Mouse (Mus musculus) forebrain, postnatal 0 days (tissue): ENCODE data around the gene Rps15. TPM values are rescaled to one million over a fixed set of nuclear protein-coding genes. Genes with fewer than 3 reads are reported as not detected.

ENCODE experiments used
- ATAC-seq: fragments of 200-750 bp; cut with Nextera tagmentation; 2 replicates; pipeline ENCODE4 v1.8.0; 2017; ENCODE audit warnings: mild to moderate bottlenecking, moderate library complexity
- DNase-seq: peaks from one replicate; pipeline ENCODE4 v3.0.0-alpha.2; 2015
- H3K27ac ChIP-seq: fragments of 300-500 bp; sonication (generic); 2 replicates; pipeline ENCODE4 v1.5.1; 2014; ENCODE audit warnings: low read depth, mild to moderate bottlenecking, antibody characterized with exemption, low read length, moderate library complexity, mixed read lengths
- H3K27me3 ChIP-seq: fragments of 300-500 bp; sonication (generic); 2 replicates; pipeline ENCODE4 v1.6.1; 2014; ENCODE audit warnings: mild to moderate bottlenecking, low read length, mixed read lengths; ENCODE audit not compliant: insufficient read depth
- H3K36me3 ChIP-seq: fragments of 300-500 bp; sonication (generic); 2 replicates; pipeline ENCODE4 v1.6.1; 2014; ENCODE audit warnings: mild to moderate bottlenecking, moderate library complexity; ENCODE audit not compliant: insufficient read depth
- H3K4me1 ChIP-seq: fragments of 300-500 bp; sonication (generic); 2 replicates; pipeline ENCODE4 v1.6.1; 2014; ENCODE audit warnings: antibody characterized with exemption; ENCODE audit not compliant: insufficient read depth
- H3K4me2 ChIP-seq: fragments of 300-500 bp; sonication (generic); 2 replicates; pipeline ENCODE4 v1.6.1; 2014; ENCODE audit warnings: low read depth, mild to moderate bottlenecking, moderate library complexity
- H3K4me3 ChIP-seq: fragments of 300-500 bp; sonication (generic); 2 replicates; pipeline ENCODE4 v1.5.1; 2014; ENCODE audit warnings: low read depth, low read length, mixed read lengths
- H3K9ac ChIP-seq: fragments of 300-500 bp; sonication (generic); 2 replicates; pipeline ENCODE4 v1.6.1; 2014; ENCODE audit warnings: mild to moderate bottlenecking
- H3K9me3 ChIP-seq: fragments of 300-500 bp; sonication (generic); 2 replicates; pipeline ENCODE4 v1.6.1; 2016; ENCODE audit warnings: low read length
- CTCF ChIP-seq: sonication (generic); IDR thresholded peaks from 2 replicates; pipeline ENCODE4 v1.5.1; 2016; ENCODE audit warnings: antibody characterized with exemption, control low read depth, low read depth
- WGBS: fragments of 180-500 bp; shearing (Covaris S2); extraction: QIAGEN DNeasy Blood & Tissue Kit; methylation state at CpG from one replicate; pipeline ENCODE4 v1.1.7; 2014; 5-methylcytosine and 5-hydroxymethylcytosine counted together
- polyA plus RNA-seq: library from polyadenylated mRNA; unstranded; fragments of >200 nt; fragmentation: Nextera tagmentation; extraction: Ambion mirVana; gene quantifications from 2 replicates; pipeline ENCODE4 v1.2.1, GENCODE M21; 2015
- total RNA-seq: library from RNA; depleted of rRNA; stranded (reverse); fragments of >200 nt; gene quantifications from 2 replicates; pipeline ENCODE4 v1.2.3, GENCODE M21; 2014

The Rps15 gene
- total and polyA plus RNA-seq, 2 experiments from 2014 or later = 681 to 1,181 TPM

DNA sequence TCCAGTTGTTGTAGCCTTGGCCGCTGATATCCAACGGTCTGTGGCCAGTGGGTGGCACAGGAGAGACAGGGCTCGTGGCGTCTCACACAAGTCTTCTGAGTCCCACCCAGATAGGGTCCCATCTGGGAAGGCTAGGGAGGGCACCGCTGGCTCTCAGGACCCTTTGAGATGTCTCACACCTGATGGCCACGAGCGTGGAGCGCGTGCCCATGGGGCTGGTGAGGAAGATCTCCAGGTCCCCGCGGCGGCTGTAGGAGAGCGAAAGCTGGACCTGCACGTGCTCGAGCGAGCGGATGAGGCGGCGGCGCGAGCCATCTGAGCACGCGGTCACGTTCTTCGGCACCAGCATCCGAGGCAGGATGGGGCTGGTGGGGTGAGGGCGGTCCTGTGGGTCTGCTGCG is 30.6 kb downstream of the Rps15 start:
- Histone ChIP-seq H3K4me3 (peak overlapping the region; percentile 45), H3K4me2 (peak overlapping the region; percentile 96), H3K27me3 (no peaks in the 10 kb centered on the region), H3K27ac (no peak overlapping the region; the same call in 1 of the 2 replicates), H3K36me3 (peaks cover 7% of the 10 kb centered on the region; the same call in 1 of the 2 replicates), H3K9me3 (no peaks in the 10 kb centered on the region), H3K9ac (peak overlapping the region; percentile 57), H3K4me1 (peaks cover 3% of the 10 kb centered on the region; the same call in 1 of the 2 replicates)
- 5% methylated on average over 28 of the region's 28 CpGs for WGBS
- peak; percentile 17; the same call in 1 of the 2 replicates for TF ChIP-seq CTCF
- DNase-seq = peak; percentile 32
- ATAC-seq = peak; percentile 13

DNA sequence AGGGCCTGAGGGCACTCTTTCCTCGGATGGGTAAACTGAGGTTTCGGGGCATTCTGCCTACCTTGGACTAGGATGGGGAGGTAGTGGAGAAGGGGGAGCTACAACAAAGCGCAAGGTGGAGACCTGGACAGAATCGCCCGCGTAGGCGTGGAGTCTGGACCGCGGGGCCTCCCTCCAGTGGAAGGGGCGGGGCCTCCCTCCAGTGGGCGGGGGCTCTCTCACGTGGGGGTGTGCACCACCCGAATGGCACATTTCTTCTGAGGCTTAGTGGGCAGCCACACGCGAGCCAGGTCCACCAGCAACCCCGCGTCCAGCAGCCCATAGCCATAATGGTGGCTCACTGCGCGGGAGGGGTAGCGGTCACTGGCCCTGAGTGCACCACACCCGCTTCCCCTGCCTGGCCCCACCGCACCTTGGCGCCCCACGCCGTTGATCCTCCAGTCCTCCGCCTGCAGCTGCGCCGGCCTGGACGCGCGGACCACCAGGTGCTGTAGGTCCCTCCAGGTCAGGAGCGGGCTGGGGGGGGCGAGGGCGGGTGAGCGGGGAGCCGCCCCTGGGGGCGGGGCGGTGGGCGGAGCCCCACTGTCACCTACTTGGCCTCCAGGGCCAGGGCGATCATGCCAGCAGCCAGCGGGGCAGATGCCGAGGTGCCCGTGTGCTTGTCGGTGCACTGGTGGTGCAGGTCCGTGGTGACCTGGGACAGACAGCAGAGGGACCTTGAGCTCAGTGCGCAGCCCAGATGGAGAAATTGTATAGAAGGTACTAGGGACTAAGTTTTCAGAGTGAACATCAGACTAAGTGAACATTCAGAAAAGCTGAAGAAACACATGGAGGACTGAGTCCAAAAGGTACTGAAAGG is 31.2 kb downstream of the Rps15 start:
- no peak overlapping the region; the same call in 1 of the 2 replicates for H3K27ac ChIP-seq
- no peaks in the 10 kb centered on the region for H3K9me3 ChIP-seq
- DNase-seq (no peak), ATAC-seq (peak; percentile 1; the same call in 1 of the 2 replicates)
- H3K27me3 ChIP-seq = no peaks in the 10 kb centered on the region
- 2% methylated on average over 34 of the region's 46 CpGs for WGBS
- H3K9ac ChIP-seq = peak overlapping the region; percentile 57
- H3K4me1 ChIP-seq = peaks cover 3% of the 10 kb centered on the region; the same call in 1 of the 2 replicates
- H3K4me3 ChIP-seq = peak overlapping the region; percentile 45
- H3K36me3 ChIP-seq = peaks cover under 1% of the 10 kb centered on the region; the same call in 1 of the 2 replicates
- peak overlapping the region; percentile 96 for H3K4me2 ChIP-seq
- TF ChIP-seq CTCF = no peak

DNA sequence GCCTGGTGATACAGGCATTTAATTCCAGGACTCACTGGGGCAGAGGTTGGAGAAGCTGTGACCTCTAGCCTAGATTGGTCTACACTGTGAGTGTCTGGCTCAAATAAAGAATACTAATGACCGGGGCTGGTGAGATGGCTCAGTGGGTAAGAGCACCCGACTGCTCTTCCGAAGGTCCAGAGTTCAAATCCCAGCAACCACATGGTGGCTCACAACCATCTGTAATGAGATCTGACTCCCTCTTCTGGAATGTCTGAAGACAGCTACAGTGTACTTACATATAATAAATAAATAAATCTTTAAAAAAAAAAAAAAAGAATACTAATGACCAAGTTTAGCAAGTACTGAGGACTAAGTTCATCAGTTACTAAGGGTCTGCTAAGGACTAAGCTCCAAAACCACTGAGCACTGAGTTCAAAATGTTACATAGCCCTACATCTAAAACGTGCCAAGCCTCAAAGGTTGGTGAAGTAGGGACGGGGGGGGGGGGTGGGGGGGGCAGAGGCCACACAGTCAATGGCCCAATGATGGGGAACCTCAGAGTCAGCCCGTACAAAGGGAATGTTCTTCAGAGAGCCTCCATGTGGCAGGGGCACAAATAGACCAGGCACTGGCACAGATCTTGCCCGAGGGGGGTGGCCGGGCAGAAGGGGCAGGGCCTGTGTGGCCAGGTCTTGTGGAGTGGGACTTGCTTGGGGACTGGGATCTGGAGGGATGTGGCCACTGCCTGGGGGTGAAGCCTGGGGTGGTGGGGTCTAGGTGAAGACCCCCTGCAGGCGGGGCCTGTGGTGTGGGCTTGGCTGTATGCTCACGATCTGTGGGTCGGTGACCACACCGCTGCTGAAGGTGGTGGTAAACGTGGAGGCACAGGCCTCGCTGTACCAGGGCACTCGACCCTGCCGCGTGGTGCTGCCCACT is 32.1 kb downstream of the Rps15 start:
- H3K4me2 ChIP-seq = peak overlapping the region; percentile 96
- H3K27ac ChIP-seq = no peak overlapping the region
- TF ChIP-seq CTCF = no peak
- H3K36me3 ChIP-seq = no peaks in the 10 kb centered on the region
- WGBS = 77% methylated on average over 17 of the region's 17 CpGs
- H3K4me3 ChIP-seq = peak overlapping the region; percentile 45; the same call in 1 of the 2 replicates
- no peaks in the 10 kb centered on the region for H3K27me3 ChIP-seq
- no peaks in the 10 kb centered on the region for H3K9me3 ChIP-seq
- ATAC-seq = no peak
- H3K4me1 ChIP-seq = peaks cover 7% of the 10 kb centered on the region
- DNase-seq = no peak
- no peak overlapping the region for H3K9ac ChIP-seq

DNA sequence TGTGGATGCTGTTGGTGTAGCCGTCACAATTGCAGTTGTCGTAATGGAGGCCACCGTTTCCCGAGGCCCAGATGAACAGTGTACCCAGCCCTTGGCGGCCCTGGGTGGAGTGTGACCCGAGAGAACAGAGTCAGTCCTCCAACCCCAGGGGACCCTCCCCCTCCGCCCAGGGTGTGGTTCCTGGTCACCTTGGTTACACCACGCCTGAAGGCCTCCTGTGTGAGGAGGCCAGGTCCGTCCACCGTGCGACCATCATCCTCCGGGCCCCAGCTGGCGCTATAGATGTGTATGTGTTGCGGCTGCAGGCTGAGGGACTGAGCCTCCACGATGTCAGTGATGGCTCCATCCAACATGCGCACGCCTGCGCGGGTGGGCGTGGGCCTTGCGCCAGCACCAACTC is 32.8 kb downstream of the Rps15 start:
- Histone ChIP-seq H3K27ac (no peak overlapping the region), H3K27me3 (no peaks in the 10 kb centered on the region), H3K36me3 (no peaks in the 10 kb centered on the region), H3K4me3 (no peak overlapping the region), H3K4me1 (peaks cover 5% of the 10 kb centered on the region), H3K9ac (no peak overlapping the region), H3K9me3 (no peaks in the 10 kb centered on the region), H3K4me2 (no peak overlapping the region)
- no peak for ATAC-seq
- WGBS = 84% methylated on average over 21 of the region's 21 CpGs
- no peak for TF ChIP-seq CTCF
- no peak for DNase-seq

DNA sequence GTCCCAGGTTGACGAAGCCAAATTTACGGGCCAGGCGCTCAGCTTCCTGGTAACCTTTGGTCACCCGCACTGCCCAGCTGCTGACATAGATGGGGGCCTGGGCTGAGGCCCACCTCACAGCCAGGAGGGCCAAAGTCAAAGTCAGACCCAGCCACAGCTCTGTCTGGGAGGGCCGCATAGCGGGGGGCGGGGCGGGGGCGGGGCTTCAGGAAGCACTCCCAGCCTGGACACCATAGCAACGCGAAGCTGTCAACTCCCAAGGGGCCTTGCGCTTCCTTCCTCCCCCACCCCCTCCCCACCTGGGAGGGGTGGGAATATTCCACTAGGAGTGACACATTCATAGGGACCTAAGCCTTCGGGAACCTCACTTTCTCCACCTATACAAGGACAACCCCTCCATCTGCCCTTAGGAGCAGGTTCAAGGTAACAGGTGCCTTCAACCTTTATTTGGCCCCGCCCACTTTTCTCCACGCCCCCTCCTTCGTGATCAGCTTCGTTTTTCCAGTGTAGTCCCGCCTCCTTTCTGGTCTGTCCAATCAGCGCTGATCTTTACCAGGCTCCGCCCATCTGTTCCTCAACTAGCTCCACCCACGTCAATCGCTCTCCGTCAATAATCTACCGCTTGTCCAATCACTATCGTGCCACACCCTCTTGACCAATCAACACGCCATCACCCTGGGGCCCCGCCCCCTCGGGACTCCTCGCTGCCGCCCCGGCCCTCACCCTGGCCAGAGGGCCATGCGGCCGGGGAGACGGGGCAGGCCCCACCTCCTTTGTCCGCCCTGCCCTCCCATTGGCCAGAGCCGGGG is 37.2 kb downstream of the Rps15 start, which contains the start of the genes Pcsk4 and Reep6:
Gene Pcsk4 (minus strand): TSS at position 226 of the 809 bp plus-strand sequence.
Gene Reep6 (plus strand): TSS at position 681 of the 809 bp plus-strand sequence.
- ATAC-seq = peak; percentile 93
- peak within 1 kb of the TSS; percentile 54 for H3K4me3 ChIP-seq
- DNase-seq = peak; percentile 96
- no peak for TF ChIP-seq CTCF
- H3K4me1 ChIP-seq = peaks cover 11% of the 10 kb centered on the region
- H3K27me3 ChIP-seq = 0 out of 2 replicates have a peak, but pooled peaks cover 5% of the 10 kb centered on the region
- no peak within 1 kb of the TSS for H3K27ac ChIP-seq
- peak within 1 kb of the TSS; percentile 90 for H3K4me2 ChIP-seq
- H3K36me3 ChIP-seq = no peaks in the 10 kb centered on the region
- peak within 1 kb of the TSS; percentile 47 for H3K9ac ChIP-seq
- WGBS = 5% methylated on average over 31 of the region's 36 CpGs
- no peaks in the 10 kb centered on the region for H3K9me3 ChIP-seq

DNA sequence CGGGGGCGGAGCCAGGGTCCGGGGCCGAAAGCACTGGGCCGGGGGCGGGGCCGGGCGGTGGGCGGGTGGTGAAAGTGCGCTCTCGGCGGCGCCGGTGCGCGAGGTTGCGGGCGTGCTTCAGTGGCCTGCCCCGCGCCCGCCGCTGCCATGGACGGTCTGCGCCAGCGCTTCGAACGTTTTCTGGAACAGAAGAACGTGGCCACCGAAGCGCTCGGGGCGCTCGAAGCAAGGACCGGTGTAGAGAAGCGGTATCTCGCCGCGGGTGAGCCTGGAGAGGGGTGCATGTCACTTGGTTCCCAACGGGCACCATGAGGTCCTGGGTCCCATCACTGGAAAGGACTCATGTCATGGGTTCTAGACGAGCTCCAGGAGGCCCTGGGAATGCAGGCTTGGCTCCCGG is 37.8 kb downstream of the Rps15 start:
- Histone ChIP-seq H3K27me3 (0 out of 2 replicates have a peak, but pooled peaks cover 5% of the 10 kb centered on the region), H3K27ac (no peak overlapping the region), H3K9ac (peak overlapping the region; percentile 47), H3K9me3 (no peaks in the 10 kb centered on the region), H3K4me1 (peaks cover 11% of the 10 kb centered on the region), H3K36me3 (no peaks in the 10 kb centered on the region), H3K4me2 (peak overlapping the region; percentile 90), H3K4me3 (peak overlapping the region; percentile 54)
- no peak for DNase-seq
- no peak for ATAC-seq
- under 1% methylated on average over 37 of the region's 41 CpGs for WGBS
- TF ChIP-seq CTCF = no peak
